Mouse (Mus musculus) urinary bladder, postnatal 10 days (tissue): Measurements from ENCODE around the gene Apoe.

Experiments
- DNase-seq: peaks from one replicate; pipeline ENCODE4 v3.0.0; 2022; ENCODE audit warnings: low spot score

Apoe gene

GRCm38 (mm10) chr7:19664955-19665841, 33.8 kb downstream of the Apoe start, which contains the start of gene Clptm1:
TSS of gene Clptm1 (minus strand) at chr7:19665033.
- DNase-seq: peak; percentile 93

GRCm38 (mm10) chr7:19664455-19664954, 34.5 kb downstream of the Apoe start:
- no peak for DNase-seq

DNA sequence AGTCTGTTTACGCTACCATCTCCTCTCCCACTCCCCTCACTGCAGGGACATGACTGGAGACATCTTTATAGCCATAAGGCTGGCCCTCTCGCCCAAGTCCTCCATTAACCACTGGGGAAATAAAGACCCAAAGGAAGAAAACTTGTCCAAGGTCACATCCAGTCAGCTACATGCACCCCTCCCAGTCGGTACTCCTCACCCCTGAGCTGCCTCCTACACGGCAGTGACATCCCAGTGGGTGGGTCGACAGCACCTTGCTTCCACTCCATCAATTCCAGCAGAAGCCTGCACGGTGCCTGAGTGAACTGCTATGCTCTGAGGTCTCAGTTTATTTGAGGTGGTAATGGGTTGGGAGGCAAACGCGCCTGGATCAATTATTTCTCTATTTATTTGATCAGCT, 35.0 kb downstream of the Apoe start:
- DNase-seq: no peak

DNA sequence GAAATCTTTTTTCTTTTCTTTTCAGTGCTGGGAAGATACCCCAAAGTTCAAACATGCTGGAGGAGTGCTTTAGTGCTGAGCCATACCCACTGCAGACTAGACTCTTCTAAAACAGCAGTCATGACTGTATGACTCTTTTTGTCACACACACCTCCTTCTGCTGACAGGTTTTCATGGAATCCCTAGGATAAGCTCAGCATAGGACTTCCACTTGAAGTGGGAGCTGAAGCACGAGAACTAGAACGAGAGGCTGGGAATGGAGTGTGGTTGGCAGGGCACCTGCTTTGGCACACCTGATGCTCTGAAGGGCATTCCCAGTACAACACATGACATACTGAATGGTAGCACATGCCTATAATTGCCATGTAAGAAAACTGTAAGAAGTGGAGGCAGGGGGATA, 46.4 kb downstream of the Apoe start:
- no peak for DNase-seq

GRCm38 (mm10) chr7:19651063-19651786, 47.8 kb downstream of the Apoe start:
- DNase-seq: no peak
